Mouse (Mus musculus) hindbrain, embryonic 16.5 days (tissue): Measurements from ENCODE around the gene Gnaz. TPM values are rescaled to one million over a fixed set of nuclear protein-coding genes. Genes with fewer than 3 reads are reported as not detected.

Source experiments
- ATAC-seq: fragments of 200-750 bp; cut with Nextera tagmentation; 2 replicates; pipeline ENCODE4 v1.8.0; 2017; ENCODE audit warnings: moderate TSS enrichment, moderate library complexity
- H3K27ac ChIP-seq: fragments of 300-500 bp; sonication (generic); 2 replicates; pipeline ENCODE4 v1.5.1; 2014; ENCODE audit warnings: low read depth, mild to moderate bottlenecking, control low read depth, low read length, moderate library complexity
- H3K27me3 ChIP-seq: fragments of 300-500 bp; sonication (generic); replicated peaks from 2 replicates; pipeline ENCODE4 v1.6.1; 2014; ENCODE audit warnings: low read length; ENCODE audit not compliant: control insufficient read depth, insufficient read depth
- H3K36me3 ChIP-seq: fragments of 300-500 bp; sonication (generic); 2 replicates; pipeline ENCODE4 v1.6.1; 2014; ENCODE audit warnings: mild to moderate bottlenecking, low read length, moderate library complexity, mixed read lengths; ENCODE audit not compliant: control insufficient read depth, insufficient read depth
- H3K4me1 ChIP-seq: fragments of 300-500 bp; sonication (generic); 2 replicates; pipeline ENCODE4 v1.6.1; 2014; ENCODE audit warnings: low read depth, low read length; ENCODE audit not compliant: control insufficient read depth, insufficient read depth
- H3K4me2 ChIP-seq: fragments of 300-500 bp; sonication (generic); 2 replicates; pipeline ENCODE4 v1.6.1; 2014; ENCODE audit warnings: mild to moderate bottlenecking, low read length, control low read depth, moderate library complexity
- H3K4me3 ChIP-seq: fragments of 300-500 bp; sonication (generic); 2 replicates; pipeline ENCODE4 v1.5.1; 2014; ENCODE audit warnings: mild to moderate bottlenecking, low read length, control low read depth, moderate library complexity
- H3K9ac ChIP-seq: fragments of 300-500 bp; sonication (generic); 2 replicates; pipeline ENCODE4 v1.6.1; 2014; ENCODE audit warnings: low read depth, mild to moderate bottlenecking, control low read depth, low read length, moderate library complexity
- H3K9me3 ChIP-seq: fragments of 300-500 bp; sonication (generic); 2 replicates; pipeline ENCODE4 v1.6.1; 2014; ENCODE audit warnings: mild to moderate bottlenecking, low read length, moderate library complexity; ENCODE audit not compliant: control insufficient read depth
- WGBS: fragments of 180-500 bp; shearing (Covaris S2); extraction: QIAGEN DNeasy Blood & Tissue Kit; methylation state at CpG from one replicate; pipeline ENCODE4 v1.1.7; 2014; 5-methylcytosine and 5-hydroxymethylcytosine counted together
- polyA plus RNA-seq: library from polyadenylated mRNA; unstranded; fragments of >200 nt; fragmentation: Nextera tagmentation; extraction: Ambion mirVana; gene quantifications from 2 replicates; pipeline ENCODE4 v1.2.1, GENCODE M21; 2015

Gnaz gene
- polyA plus RNA-seq, 1 experiment from 2014 or later, result 96.0 TPM

- Histone ChIP-seq H3K4me3 (no peak overlapping the region), H3K4me2 (no peak overlapping the region), H3K27ac (no peak overlapping the region), H3K9me3 (no peaks in the 10 kb centered on the region), H3K4me1 (no peaks in the 10 kb centered on the region), H3K36me3 (no peaks in the 10 kb centered on the region), H3K9ac (no peak overlapping the region), H3K27me3 (no peaks in the 10 kb centered on the region)
- WGBS, result 96% methylated on average over 12 of the region's 12 CpGs
- ATAC-seq, result no peak
Observed at GRCm38 (mm10) chr10:74981159-74981558, 14.2 kb downstream of the Gnaz start.

- no peak for ATAC-seq
- Histone ChIP-seq H3K4me2 (no peak overlapping the region), H3K4me3 (no peak overlapping the region), H3K27me3 (no peaks in the 10 kb centered on the region), H3K36me3 (no peaks in the 10 kb centered on the region), H3K9ac (no peak overlapping the region), H3K4me1 (no peaks in the 10 kb centered on the region; the same call in 1 of the 2 replicates), H3K27ac (no peak overlapping the region), H3K9me3 (no peaks in the 10 kb centered on the region)
- 72% methylated on average over 8 of the region's 8 CpGs for WGBS
Observed at GRCm38 (mm10) chr10:74983176-74983575, 16.2 kb downstream of the Gnaz start.

- Histone ChIP-seq H3K27ac (no peak overlapping the region), H3K4me2 (no peak overlapping the region), H3K36me3 (peaks cover 12% of the 10 kb centered on the region; the same call in 1 of the 2 replicates), H3K4me3 (no peak overlapping the region), H3K9me3 (no peaks in the 10 kb centered on the region), H3K4me1 (no peaks in the 10 kb centered on the region; the same call in 1 of the 2 replicates), H3K27me3 (no peaks in the 10 kb centered on the region), H3K9ac (no peak overlapping the region)
- 0 out of 2 replicates have a peak, but pooled peaks have one; percentile 15 for ATAC-seq
- 82% methylated on average over 14 of the region's 14 CpGs for WGBS
Observed at GRCm38 (mm10) chr10:74987698-74988470, 20.9 kb downstream of the Gnaz start.

GRCm38 (mm10) chr10:74989814-74990213 is 22.8 kb downstream of the Gnaz start:
- ATAC-seq, result no peak
- no peaks in the 10 kb centered on the region for H3K9me3 ChIP-seq
- H3K4me2 ChIP-seq, result no peak overlapping the region
- H3K27me3 ChIP-seq, result no peaks in the 10 kb centered on the region
- no peak overlapping the region for H3K9ac ChIP-seq
- H3K4me3 ChIP-seq, result no peak overlapping the region
- peaks cover 12% of the 10 kb centered on the region; the same call in 1 of the 2 replicates for H3K36me3 ChIP-seq
- peaks cover 8% of the 10 kb centered on the region for H3K4me1 ChIP-seq
- WGBS, result 73% methylated on average over 4 of the region's 4 CpGs
- H3K27ac ChIP-seq, result no peak overlapping the region

- H3K27ac ChIP-seq, result no peak overlapping the region
- H3K4me2 ChIP-seq, result no peak overlapping the region
- peaks cover 12% of the 10 kb centered on the region; the same call in 1 of the 2 replicates for H3K36me3 ChIP-seq
- ATAC-seq, result peak; percentile 22; the same call in 1 of the 2 replicates
- no peak overlapping the region for H3K9ac ChIP-seq
- H3K4me1 ChIP-seq, result peaks cover 17% of the 10 kb centered on the region
- H3K9me3 ChIP-seq, result no peaks in the 10 kb centered on the region
- 40% methylated on average over 26 of the region's 26 CpGs for WGBS
- no peaks in the 10 kb centered on the region for H3K27me3 ChIP-seq
- H3K4me3 ChIP-seq, result no peak overlapping the region
Observed at GRCm38 (mm10) chr10:74990584-74991322, 23.8 kb downstream of the Gnaz start.

GRCm38 (mm10) chr10:74994863-74995262 is 27.9 kb downstream of the Gnaz start:
- Histone ChIP-seq H3K27ac (0 out of 2 replicates have a peak overlapping the region, but pooled peaks have one; percentile 31), H3K9ac (no peak overlapping the region), H3K27me3 (no peaks in the 10 kb centered on the region), H3K4me2 (peak overlapping the region; percentile 49), H3K4me3 (no peak overlapping the region), H3K36me3 (peaks cover 12% of the 10 kb centered on the region; the same call in 1 of the 2 replicates), H3K9me3 (no peaks in the 10 kb centered on the region), H3K4me1 (peaks cover 22% of the 10 kb centered on the region)
- 5% methylated on average over 5 of the region's 5 CpGs for WGBS
- ATAC-seq, result no peak

- peak overlapping the region; percentile 49 for H3K4me2 ChIP-seq
- 0 out of 2 replicates have a peak overlapping the region, but pooled peaks have one; percentile 46 for H3K9ac ChIP-seq
- H3K9me3 ChIP-seq, result no peaks in the 10 kb centered on the region
- WGBS, result under 1% methylated on average over 17 of the region's 17 CpGs
- peak overlapping the region; percentile 27; the same call in 1 of the 2 replicates for H3K27ac ChIP-seq
- H3K27me3 ChIP-seq, result no peaks in the 10 kb centered on the region
- peaks cover 12% of the 10 kb centered on the region; the same call in 1 of the 2 replicates for H3K36me3 ChIP-seq
- peak; percentile 43; the same call in 1 of the 2 replicates for ATAC-seq
- peaks cover 27% of the 10 kb centered on the region for H3K4me1 ChIP-seq
- H3K4me3 ChIP-seq, result peak overlapping the region; percentile 14; the same call in 1 of the 2 replicates
Observed at GRCm38 (mm10) chr10:74995377-74995776, 28.4 kb downstream of the Gnaz start.

- Histone ChIP-seq H3K36me3 (no peaks in the 10 kb centered on the region), H3K27me3 (no peaks in the 10 kb centered on the region), H3K27ac (no peak overlapping the region), H3K4me3 (no peak overlapping the region), H3K9ac (no peak overlapping the region), H3K9me3 (no peaks in the 10 kb centered on the region), H3K4me1 (peaks cover 13% of the 10 kb centered on the region), H3K4me2 (no peak overlapping the region)
- WGBS, result 84% methylated on average over 8 of the region's 8 CpGs
- no peak for ATAC-seq
Observed at GRCm38 (mm10) chr10:75001391-75001790, 34.4 kb downstream of the Gnaz start.

- H3K4me3 ChIP-seq, result no peak overlapping the region
- no peak for ATAC-seq
- no peak overlapping the region for H3K27ac ChIP-seq
- H3K4me2 ChIP-seq, result no peak overlapping the region
- WGBS, result 86% methylated on average over 3 of the region's 3 CpGs
- H3K36me3 ChIP-seq, result no peaks in the 10 kb centered on the region
- H3K9me3 ChIP-seq, result no peaks in the 10 kb centered on the region
- H3K9ac ChIP-seq, result no peak overlapping the region
- no peaks in the 10 kb centered on the region for H3K27me3 ChIP-seq
- H3K4me1 ChIP-seq, result peaks cover 20% of the 10 kb centered on the region
Observed at GRCm38 (mm10) chr10:75004067-75004466, 37.1 kb downstream of the Gnaz start.
